ENCODE assay signal across 21 mouse cellular contexts in the genomic region with DNA sequence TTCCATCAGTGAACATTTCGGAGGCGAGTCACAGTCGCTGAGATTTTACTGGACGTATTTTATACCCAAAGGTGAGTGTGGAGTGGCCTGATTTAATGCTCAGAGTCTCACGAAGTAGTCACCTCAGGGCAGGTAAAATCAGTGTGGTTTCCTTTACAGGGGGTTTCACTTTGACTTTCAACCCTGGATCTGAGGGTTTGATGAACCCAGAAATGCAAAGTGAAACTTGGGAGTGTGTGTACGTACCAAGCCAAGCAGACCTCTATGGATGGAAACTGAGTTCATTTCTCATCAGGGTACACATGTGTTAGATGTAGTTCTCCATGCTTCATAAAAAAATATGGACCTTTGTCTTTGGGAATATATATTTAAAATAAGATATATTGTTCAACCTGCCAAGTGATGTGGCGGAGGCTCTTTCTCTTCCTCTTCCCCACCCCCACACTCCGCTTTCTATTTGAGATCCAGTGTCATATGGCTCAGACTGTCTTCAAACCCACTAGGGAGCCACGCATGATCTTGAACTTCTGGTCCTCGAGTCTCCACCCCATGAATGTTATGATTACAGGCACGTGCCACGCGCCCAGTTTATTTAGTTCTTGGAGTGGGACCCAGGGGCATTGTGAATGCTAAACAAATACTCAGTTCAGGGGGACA. TPM values are rescaled to one million over a fixed set of nuclear protein-coding genes. Genes with fewer than 3 reads are reported as not detected.
DNase-seq lines count a peak whose midpoint lies in the region; ATAC-seq lines count a peak whose summit lies in the region.
"Had no signal": no experiment of that assay in that cellular context is flagged by ENCODE, and none has a peak within 500 bp of the region (broad histone marks: within the 10 kb centered on the region; RNA-seq: fewer than 3 reads in every experiment).

No protein-coding gene starts in this region.

- no peak for ATAC-seq in CD4-positive, CD25-positive, alpha-beta regulatory T cell, adult 4 months
- ATAC-seq: activated CD4-positive, CD25-positive, alpha-beta regulatory T cell, adult 4 months; forebrain, embryonic 13.5 days; forebrain, embryonic 16.5 days; hindbrain, embryonic 16.5 days; inflammation-experienced regulatory T-cells, adult 6 months had no signal

- peak; percentile 24 for DNase-seq in CD4-positive, CD25-positive, alpha-beta regulatory T cell, adult 2 months (ENCODE audit: low read depth, low spot score)
- DNase-seq in spleen, postnatal 36 days (ENCODE audit: low spot score in 2 of 2) = peak; percentile 31 to 52
- DNase-seq in spleen, adult 12 weeks (ENCODE audit: low spot score) = no peak
- DNase-seq in induced T-regulatory cell, adult 2 months (ENCODE audit: low read depth) = peak; percentile 80
- no peak for DNase-seq in frontal cortex, postnatal 25 days (ENCODE audit: low spot score in 2 of 2)
- DNase-seq in adrenal gland, adult 18-20 months (ENCODE audit: low spot score in 2 of 2) = no peak
- DNase-seq in thymus, postnatal 10 days (ENCODE audit: low spot score in 2 of 2) = no peak
- DNase-seq: adrenal gland, postnatal 10 days; adrenal gland, postnatal 36 days; cerebellum, adult 18-20 months; cerebellum, adult 9-10 months; cerebellum, postnatal 14 days; gastrocnemius, adult 2 months; gastrocnemius, postnatal 14 days; heart, adult 11 months had no signal

RNA-seq across cellular contexts. Expression of a gene that starts 25.7 kb away (rescaled TPM):
- 10 to 100 TPM in 1 of 2 experiments, 1 to 10 TPM in 1; 5.6 to 29.9 TPM for polyA plus RNA-seq in CD4-positive, CD25-positive, alpha-beta regulatory T cell, adult 4 months (2017; shearing (Covaris generic))
- total RNA-seq in adrenal gland, adult 18-20 months (2021) = 10 to 100 TPM; 13.9 to 28.3 TPM

Comparison
In these comparisons a context has a peak if more than half of its experiments do, and no peak if none do; other contexts are left out.
1. DNase-seq: peak in CD4-positive, CD25-positive, alpha-beta regulatory T cell, adult 2 months (single experiment), spleen, postnatal 36 days (2 of 2) and induced T-regulatory cell, adult 2 months (single experiment); none in spleen, adult 12 weeks (single experiment), frontal cortex, postnatal 25 days (0 of 2), adrenal gland, adult 18-20 months (0 of 2) and thymus, postnatal 10 days (0 of 2).